Mouse (Mus musculus): ENCODE measurements around the gene Olfr1274-ps.
"Not testable (repeated sequence)": the region's sequence is repeated elsewhere in the genome, so short reads cannot be mapped to it uniquely, and the experiment has no call there.

The Olfr1274-ps gene

DNA sequence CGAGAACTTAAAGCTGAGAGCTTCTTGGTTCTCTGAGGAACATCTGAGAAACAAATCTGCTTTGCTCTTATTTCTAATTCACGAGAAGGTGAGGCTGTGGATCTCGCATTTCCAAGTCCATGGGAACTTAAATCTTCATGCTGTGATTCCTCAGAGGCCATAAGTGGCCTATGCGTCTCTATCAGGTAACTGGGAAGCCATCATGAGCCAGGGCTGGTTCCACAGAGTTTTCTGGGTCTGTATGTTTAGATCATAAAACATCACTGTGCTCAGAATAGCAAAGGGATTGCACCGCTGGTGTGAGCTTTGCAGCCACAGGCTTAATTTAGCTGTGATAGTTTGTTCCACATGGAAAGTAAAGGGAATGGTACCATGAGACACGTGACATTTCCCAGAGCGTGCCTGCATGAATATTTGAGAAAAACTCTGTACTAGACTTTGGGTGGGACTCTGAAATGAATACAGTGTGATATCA lies at the start of gene Olfr1274-ps:
Gene Olfr1274-ps (plus strand): TSS at position 51 of the 475 bp plus-strand sequence.
- DNase-seq: not testable (repeated sequence)

DNA sequence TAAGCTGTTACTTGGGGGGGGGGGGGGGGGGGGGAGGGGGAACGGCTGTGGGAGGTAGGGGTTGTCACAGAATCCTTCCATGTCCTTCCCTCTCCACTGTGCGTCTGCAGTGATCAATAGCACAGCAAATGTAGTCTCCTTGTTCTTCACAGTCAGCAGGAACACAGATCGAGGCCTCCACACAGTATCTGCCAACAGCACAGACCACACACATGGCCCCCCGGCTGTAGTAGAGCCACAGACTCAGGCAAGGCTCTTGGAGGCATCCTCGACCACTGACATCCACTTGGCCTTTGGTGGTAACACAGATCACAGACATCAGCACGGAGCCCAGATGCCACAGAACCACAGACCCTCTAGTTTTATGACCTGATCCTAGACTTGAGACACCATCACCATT lies 47.4 kb upstream of the Olfr1274-ps start:
- DNase-seq: not testable (repeated sequence)

DNA sequence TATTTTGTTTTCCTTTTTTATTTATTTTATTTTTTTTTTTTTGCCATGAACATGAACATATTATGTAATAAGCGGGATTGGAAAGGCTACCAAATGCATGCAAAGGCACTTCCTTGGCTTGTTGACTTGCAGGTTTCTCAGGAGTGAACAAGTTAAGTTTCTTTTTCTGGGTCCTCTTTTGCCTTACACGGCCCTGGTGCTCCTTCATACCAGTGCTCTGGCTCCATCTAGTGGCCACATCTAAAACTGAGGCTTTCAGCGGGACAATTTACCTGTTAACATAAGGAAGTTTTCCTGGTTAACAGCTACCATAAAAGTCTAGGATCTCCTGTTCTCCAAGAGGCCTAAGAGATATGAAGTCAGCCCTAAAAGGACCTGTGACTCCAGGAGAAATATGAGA lies 46.9 kb upstream of the Olfr1274-ps start:
- DNase-seq: not testable (repeated sequence)

DNA sequence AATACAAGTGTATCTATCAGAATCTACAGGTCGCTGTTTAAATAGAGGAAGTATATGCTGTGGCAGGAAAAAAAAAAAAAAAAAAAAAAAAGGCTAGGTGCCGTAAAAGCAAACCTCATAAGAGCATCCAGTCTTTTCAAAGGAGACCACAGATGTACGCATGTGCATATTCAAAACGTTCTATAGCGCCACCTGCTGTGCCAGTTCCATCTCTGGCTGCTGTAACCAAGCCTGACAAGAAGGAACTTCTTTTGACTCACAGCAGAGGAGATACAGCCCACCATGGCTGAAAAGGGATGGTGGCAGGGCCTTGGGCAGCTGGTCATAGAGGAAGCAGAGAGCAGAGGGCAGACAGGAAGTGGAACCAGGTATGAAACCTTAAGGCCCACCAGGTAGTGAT lies 39.3 kb upstream of the Olfr1274-ps start:
- DNase-seq: not testable (repeated sequence)

DNA sequence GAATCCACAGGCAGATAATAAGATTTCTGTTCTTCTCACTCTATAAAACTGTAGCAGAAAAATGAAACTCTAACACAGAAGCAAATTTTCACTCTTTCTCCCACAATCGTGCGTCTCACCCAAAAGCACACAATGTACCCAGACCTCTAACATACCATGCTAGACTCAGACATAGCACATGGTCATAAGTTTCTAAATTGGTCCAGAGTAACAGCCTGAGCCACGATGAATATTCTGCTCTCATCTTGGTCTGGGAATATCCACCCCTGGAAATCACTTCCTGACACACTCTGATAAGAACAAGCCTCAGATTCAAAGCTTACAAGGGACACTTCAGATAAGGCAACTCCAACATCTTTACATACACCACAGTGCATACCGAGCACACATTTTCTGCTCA lies 38.3 kb upstream of the Olfr1274-ps start:
- DNase-seq: not testable (repeated sequence)

DNA sequence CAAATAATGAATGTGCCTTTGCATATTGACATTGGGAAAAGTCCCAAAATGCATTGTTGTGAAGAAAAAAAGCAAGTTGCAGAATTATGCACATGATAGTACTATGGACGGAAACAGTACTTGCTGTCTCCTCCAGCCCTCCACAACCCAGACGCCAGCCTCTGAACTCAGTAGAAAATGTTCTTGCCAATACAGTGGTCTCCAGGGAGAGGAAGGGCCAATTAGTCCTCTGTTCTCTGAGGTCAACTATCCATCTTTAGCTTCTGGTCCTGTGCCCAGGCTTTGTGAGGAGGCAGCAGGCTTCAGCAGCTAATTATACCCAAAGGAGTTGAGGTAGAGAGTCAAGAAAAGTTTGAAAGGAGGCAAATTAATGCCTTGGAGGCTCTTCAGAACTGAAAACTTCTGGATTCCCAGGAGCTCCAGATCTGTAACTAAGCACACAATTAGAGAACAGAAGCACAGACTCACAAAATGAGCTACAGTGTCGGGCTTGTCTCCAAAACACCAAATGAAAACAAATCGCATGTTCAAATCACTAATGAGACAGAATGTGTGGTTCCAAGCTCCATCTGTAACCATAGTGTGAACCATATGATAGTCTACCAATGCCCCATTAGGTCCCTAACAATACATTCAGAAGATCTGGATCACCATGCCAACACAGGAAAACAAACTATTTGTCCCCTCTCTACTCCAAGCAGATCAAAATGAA lies 15.8 kb downstream of the Olfr1274-ps start:
- not testable (repeated sequence) for DNase-seq

DNA sequence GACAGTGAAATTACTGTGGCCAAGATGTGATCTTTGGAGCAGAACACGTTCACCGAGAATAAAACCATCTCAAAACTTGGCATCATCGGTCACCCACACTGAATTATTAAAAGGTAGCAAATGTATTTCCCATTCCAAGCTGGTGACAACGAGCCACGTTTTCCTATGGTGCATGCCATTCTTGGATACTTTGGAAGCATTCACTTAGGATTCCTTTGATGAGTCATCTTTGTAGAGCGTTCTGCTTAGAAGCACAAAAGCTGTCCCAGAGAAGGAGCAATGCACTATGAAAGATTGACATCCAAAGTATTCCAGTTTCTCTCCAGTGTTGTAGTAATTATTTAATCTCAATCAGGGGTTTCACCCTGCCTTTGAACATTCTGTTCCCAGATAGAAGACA lies 23.8 kb downstream of the Olfr1274-ps start:
- not testable (repeated sequence) for DNase-seq

DNA sequence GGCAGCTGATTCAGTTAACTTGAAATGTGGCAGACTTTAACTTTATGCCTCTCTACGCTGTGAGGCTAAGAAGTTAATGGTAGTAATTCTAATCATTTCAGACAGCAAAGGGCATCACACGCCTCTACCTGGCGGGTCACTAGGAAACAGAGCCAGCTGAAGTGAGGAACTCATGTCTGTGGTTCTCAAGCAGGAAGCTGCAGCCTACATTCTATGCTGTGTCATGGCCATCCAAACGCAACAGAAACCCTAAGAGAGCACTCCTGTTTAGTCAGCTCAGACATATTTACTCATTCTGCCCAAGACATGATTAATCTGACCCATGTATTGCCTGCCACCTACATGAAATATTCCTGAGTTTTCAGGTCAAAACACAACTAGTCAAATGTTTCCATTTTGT lies 26.5 kb downstream of the Olfr1274-ps start:
- not testable (repeated sequence) for DNase-seq

DNA sequence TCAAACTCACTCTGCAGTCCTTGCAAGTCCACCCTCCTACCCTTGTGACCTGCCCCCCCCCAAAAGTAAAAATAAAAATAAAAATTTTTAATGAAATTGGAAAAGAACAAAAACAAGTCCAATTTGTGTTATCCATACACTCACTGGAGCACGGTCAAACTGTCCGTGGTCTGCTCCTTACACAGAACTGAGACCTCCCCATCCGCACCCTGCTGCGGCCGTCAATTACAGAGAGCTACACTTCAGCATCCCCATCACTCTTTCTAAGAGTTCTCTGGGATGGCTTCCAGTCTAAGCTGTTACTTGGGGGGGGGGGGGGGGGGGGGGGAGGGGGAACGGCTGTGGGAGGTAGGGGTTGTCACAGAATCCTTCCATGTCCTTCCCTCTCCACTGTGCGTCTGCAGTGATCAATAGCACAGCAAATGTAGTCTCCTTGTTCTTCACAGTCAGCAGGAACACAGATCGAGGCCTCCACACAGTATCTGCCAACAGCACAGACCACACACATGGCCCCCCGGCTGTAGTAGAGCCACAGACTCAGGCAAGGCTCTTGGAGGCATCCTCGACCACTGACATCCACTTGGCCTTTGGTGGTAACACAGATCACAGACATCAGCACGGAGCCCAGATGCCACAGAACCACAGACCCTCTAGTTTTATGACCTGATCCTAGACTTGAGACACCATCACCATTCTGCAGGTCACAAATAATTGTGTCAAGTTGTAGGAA lies 30.7 kb downstream of the Olfr1274-ps start:
- not testable (repeated sequence) for DNase-seq

DNA sequence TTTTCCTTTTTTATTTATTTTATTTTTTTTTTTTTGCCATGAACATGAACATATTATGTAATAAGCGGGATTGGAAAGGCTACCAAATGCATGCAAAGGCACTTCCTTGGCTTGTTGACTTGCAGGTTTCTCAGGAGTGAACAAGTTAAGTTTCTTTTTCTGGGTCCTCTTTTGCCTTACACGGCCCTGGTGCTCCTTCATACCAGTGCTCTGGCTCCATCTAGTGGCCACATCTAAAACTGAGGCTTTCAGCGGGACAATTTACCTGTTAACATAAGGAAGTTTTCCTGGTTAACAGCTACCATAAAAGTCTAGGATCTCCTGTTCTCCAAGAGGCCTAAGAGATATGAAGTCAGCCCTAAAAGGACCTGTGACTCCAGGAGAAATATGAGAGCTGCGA lies 31.3 kb downstream of the Olfr1274-ps start:
- not testable (repeated sequence) for DNase-seq

DNA sequence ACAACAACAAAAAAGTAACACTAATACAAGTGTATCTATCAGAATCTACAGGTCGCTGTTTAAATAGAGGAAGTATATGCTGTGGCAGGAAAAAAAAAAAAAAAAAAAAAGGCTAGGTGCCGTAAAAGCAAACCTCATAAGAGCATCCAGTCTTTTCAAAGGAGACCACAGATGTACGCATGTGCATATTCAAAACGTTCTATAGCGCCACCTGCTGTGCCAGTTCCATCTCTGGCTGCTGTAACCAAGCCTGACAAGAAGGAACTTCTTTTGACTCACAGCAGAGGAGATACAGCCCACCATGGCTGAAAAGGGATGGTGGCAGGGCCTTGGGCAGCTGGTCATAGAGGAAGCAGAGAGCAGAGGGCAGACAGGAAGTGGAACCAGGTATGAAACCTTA lies 39.0 kb downstream of the Olfr1274-ps start:
- DNase-seq: not testable (repeated sequence)

DNA sequence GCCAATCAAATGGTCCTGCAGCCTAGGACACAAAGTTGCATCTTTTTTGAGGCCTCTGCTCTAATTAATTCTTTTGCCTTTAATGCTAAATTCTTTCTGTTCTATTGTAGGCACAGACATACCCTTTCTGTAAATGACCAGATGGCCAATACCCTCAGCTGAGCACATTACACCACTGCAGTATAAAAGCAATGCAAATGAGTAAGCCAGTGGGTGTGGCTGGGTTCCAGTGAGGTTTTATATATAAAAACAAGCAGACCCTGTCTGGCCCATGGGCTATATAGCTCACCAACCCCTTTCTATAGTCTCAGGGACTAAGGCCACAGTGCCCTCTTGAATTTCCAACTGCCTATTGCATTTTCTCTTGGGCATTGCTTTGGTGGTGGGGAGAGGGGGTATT lies 41.7 kb downstream of the Olfr1274-ps start:
- DNase-seq: not testable (repeated sequence)

DNA sequence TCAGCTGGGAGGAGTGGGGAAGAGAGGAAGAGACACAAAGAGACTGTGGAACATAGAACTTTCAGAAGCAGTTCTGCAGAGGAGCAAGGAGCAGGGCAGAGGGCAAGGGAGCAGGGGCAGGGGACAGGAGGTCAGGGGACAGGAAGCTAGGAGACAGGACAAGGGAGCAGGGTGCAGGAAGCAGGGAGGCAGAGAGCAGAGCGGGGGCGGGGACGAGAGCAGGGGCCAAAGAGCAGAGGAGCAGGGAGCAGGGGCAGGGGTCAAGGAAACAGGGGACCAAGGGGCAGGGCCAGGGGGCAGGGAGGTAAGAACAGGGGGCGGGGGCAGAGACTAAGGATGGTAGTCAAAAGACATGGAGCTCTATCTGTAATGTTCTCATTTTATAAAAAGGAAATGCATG lies 43.3 kb downstream of the Olfr1274-ps start:
- DNase-seq: not testable (repeated sequence)

DNA sequence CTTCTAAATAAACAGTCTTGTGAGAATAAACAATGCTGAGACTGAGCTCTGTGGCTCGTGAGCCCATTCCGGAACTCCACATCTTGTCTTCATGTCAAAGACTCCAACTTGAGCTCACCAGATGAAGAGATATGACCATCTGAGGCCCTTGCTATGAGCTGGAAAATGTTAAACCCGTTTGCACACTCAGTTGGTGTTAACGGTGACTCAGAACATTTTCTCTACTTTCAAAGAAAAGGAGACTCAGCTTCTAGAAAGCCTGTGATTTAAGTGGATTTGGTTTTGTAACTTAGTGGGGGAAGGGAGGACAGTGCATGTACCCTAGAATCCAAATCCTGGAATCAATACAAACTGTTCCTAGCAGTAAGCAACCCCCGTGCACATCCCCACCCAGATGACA lies 45.3 kb downstream of the Olfr1274-ps start:
- DNase-seq: no peak

DNA sequence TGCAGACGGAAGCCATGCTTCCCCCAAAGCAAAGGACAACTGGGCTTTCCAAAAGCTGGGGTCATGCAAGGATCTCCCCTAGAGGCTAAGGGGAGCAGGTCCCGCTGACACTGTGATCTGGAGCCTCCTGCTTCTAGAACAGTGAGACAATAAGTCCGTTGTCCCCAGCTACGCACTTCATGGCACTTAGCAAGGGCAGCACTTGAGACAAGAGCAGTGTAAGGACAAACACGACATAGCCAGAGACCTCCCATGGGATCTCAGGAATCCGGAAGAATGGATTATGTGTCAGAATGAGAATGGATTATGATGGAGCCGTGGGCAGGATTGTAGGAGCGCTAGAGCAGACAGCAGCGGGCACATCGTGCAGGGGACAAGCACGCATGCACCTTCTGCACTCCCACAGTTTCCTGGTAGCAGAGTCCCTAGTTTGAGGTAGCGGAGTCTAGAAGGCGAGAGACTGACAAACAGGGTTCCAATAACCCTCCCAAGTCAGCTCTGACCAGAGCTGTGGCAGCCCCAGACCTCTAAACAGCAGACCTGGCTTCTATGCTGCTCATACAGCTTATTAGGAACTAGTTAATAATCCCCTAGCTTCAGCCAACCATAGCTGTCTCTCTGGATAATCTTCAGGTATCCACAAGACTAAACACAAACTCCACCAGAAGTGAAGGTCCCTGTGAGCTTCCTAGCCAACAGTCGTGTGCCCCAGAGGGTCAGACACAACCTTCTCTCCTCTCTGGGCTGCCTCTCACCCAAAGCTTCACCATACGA lies 50.7 kb downstream of the Olfr1274-ps start:
- DNase-seq: no peak

DNA sequence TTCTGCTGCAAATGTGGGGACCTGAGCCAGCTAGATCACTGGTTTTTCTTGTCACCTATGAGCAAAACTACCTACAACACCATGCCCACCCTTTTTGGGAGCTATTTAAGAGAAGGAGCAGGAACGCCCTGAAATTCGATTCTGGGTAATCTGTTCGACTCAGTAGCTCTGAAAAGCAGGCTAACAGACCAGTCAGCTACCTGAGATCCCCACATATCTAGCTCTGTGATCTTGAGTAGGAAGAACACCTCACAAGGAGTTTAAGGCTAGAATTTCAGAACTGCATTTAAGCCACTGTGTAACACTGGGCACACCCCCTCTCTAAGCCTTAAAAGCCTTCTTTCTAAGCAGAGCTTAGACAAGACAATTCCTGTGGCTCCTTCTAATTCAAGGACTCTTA lies 53.9 kb downstream of the Olfr1274-ps start:
- DNase-seq: no peak
